Mouse (Mus musculus) stomach, embryonic 16.5 days (tissue): ENCODE measurements around the gene Med11. TPM values are rescaled to one million over a fixed set of nuclear protein-coding genes. Genes with fewer than 3 reads are reported as not detected.
A peak's percentile ranks its signal among the peaks of the same experiment; 100 is the strongest.

ENCODE experiments used
- ATAC-seq: fragments of 200-750 bp; cut with Nextera tagmentation; 2 replicates; pipeline ENCODE4 v1.8.0; 2017; ENCODE audit warnings: moderate number of reproducible peaks, moderate TSS enrichment; ENCODE audit not compliant: insufficient read depth, low FRiP score
- H3K27ac ChIP-seq: fragments of 300-500 bp; sonication (generic); 2 replicates; pipeline ENCODE4 v1.5.1; 2014; ENCODE audit warnings: low read length
- H3K27me3 ChIP-seq: fragments of 300-500 bp; sonication (generic); 2 replicates; pipeline ENCODE4 v1.6.1; 2014; ENCODE audit warnings: low read length, control low read depth, mixed read lengths; ENCODE audit not compliant: control insufficient read depth, insufficient read depth
- H3K36me3 ChIP-seq: fragments of 300-500 bp; sonication (generic); 2 replicates; pipeline ENCODE4 v1.6.1; 2014; ENCODE audit warnings: low read length; ENCODE audit not compliant: control insufficient read depth, insufficient read depth
- H3K4me1 ChIP-seq: fragments of 300-500 bp; sonication (generic); 2 replicates; pipeline ENCODE4 v1.6.1; 2014; ENCODE audit warnings: low read length, control low read depth, mixed read lengths; ENCODE audit not compliant: control insufficient read depth, insufficient read depth
- H3K4me2 ChIP-seq: fragments of 300-500 bp; sonication (generic); 2 replicates; pipeline ENCODE4 v1.6.1; 2014; ENCODE audit warnings: low read depth, low read length, mixed read lengths
- H3K4me3 ChIP-seq: fragments of 300-500 bp; sonication (generic); replicated peaks from 2 replicates; pipeline ENCODE4 v1.5.1; 2014; ENCODE audit warnings: mild to moderate bottlenecking, low read length
- H3K9ac ChIP-seq: fragments of 300-500 bp; sonication (generic); 2 replicates; pipeline ENCODE4 v1.6.1; 2014; ENCODE audit warnings: low read length
- H3K9me3 ChIP-seq: fragments of 300-500 bp; sonication (generic); replicated peaks from 2 replicates; pipeline ENCODE4 v1.6.1; 2016; ENCODE audit warnings: low read length, control low read depth; ENCODE audit not compliant: control insufficient read depth
- WGBS: fragments of 180-500 bp; shearing (Covaris S2); extraction: QIAGEN DNeasy Blood & Tissue Kit; methylation state at CpG from one replicate; pipeline ENCODE4 v1.1.7; 2014; 5-methylcytosine and 5-hydroxymethylcytosine counted together
- polyA plus RNA-seq: library from polyadenylated mRNA; unstranded; fragments of >200 nt; fragmentation: Nextera tagmentation; extraction: Ambion mirVana; gene quantifications from 2 replicates; pipeline ENCODE4 v1.2.1, GENCODE M21; 2015

Gene Med11
- polyA plus RNA-seq, 1 experiment from 2014 or later = 37.9 TPM

GRCm38 (mm10) chr11:70458688-70459600, 7.2 kb downstream of the Med11 start, which contains the start of gene Zmynd15:
Gene Zmynd15 (plus strand): TSS chr11:70459433.
- no peak within 1 kb of the TSS for H3K27ac ChIP-seq
- H3K27me3 ChIP-seq = peaks cover 3% of the 10 kb centered on the region
- peak within 1 kb of the TSS; percentile 79 for H3K9ac ChIP-seq
- no peak for ATAC-seq
- peak within 1 kb of the TSS; percentile 99 for H3K4me2 ChIP-seq
- 14% methylated on average over 32 of the region's 32 CpGs for WGBS
- no peaks in the 10 kb centered on the region; the same call in 1 of the 2 replicates for H3K36me3 ChIP-seq
- no peaks in the 10 kb centered on the region for H3K9me3 ChIP-seq
- H3K4me3 ChIP-seq = peak within 1 kb of the TSS; percentile 73
- peaks cover 12% of the 10 kb centered on the region for H3K4me1 ChIP-seq

GRCm38 (mm10) chr11:70459601-70460101, 7.9 kb downstream of the Med11 start, which contains the start of gene Cxcl16:
Gene Cxcl16 (minus strand): TSS chr11:70459984.
- H3K9me3 ChIP-seq = no peaks in the 10 kb centered on the region
- H3K27ac ChIP-seq = no peak within 1 kb of the TSS
- WGBS = 4% methylated on average over 30 of the region's 30 CpGs
- peak within 1 kb of the TSS; percentile 99 for H3K4me2 ChIP-seq
- no peaks in the 10 kb centered on the region for H3K36me3 ChIP-seq
- peak; percentile 84 for ATAC-seq
- H3K27me3 ChIP-seq = peaks cover 3% of the 10 kb centered on the region
- peak within 1 kb of the TSS; percentile 79 for H3K9ac ChIP-seq
- peak within 1 kb of the TSS; percentile 73 for H3K4me3 ChIP-seq
- H3K4me1 ChIP-seq = peaks cover 12% of the 10 kb centered on the region

GRCm38 (mm10) chr11:70463970-70464369, 12.3 kb downstream of the Med11 start:
- Histone ChIP-seq H3K4me3 (no peak overlapping the region), H3K27ac (no peak overlapping the region), H3K4me2 (no peak overlapping the region), H3K4me1 (peaks cover 18% of the 10 kb centered on the region), H3K27me3 (peaks cover 6% of the 10 kb centered on the region), H3K36me3 (no peaks in the 10 kb centered on the region), H3K9ac (no peak overlapping the region), H3K9me3 (no peaks in the 10 kb centered on the region)
- 85% methylated on average over 5 of the region's 5 CpGs for WGBS
- no peak for ATAC-seq

- Histone ChIP-seq H3K27me3 (peaks cover 6% of the 10 kb centered on the region), H3K4me1 (peaks cover 11% of the 10 kb centered on the region), H3K4me2 (peak overlapping the region; percentile 76), H3K9ac (peak overlapping the region; percentile 67; the same call in 1 of the 2 replicates), H3K36me3 (no peaks in the 10 kb centered on the region), H3K9me3 (no peaks in the 10 kb centered on the region), H3K27ac (no peak overlapping the region), H3K4me3 (peak overlapping the region; percentile 41)
- WGBS = 34% methylated on average over 16 of the region's 16 CpGs
- 0 out of 2 replicates have a peak, but pooled peaks have one; percentile 9 for ATAC-seq
These were observed 13.5 kb downstream of the Med11 start for GRCm38 (mm10) chr11:70465211-70465610.

GRCm38 (mm10) chr11:70465824-70466223, 14.1 kb downstream of the Med11 start:
- Histone ChIP-seq H3K9ac (peak overlapping the region; percentile 67), H3K27ac (no peak overlapping the region; the same call in 1 of the 2 replicates), H3K4me1 (peaks cover 11% of the 10 kb centered on the region), H3K4me3 (peak overlapping the region; percentile 41), H3K4me2 (peak overlapping the region; percentile 76), H3K9me3 (no peaks in the 10 kb centered on the region), H3K36me3 (no peaks in the 10 kb centered on the region), H3K27me3 (peaks cover 3% of the 10 kb centered on the region)
- peak; percentile 27; the same call in 1 of the 2 replicates for ATAC-seq
- 10% methylated on average over 23 of the region's 23 CpGs for WGBS

- Histone ChIP-seq H3K27ac (no peak overlapping the region), H3K36me3 (no peaks in the 10 kb centered on the region), H3K9me3 (no peaks in the 10 kb centered on the region), H3K4me2 (no peak overlapping the region), H3K4me1 (peaks cover 11% of the 10 kb centered on the region), H3K27me3 (peaks cover 3% of the 10 kb centered on the region; the same call in 1 of the 2 replicates), H3K9ac (no peak overlapping the region), H3K4me3 (no peak overlapping the region)
- ATAC-seq = no peak
- 60% methylated on average over 5 of the region's 5 CpGs for WGBS
These were observed 16.3 kb downstream of the Med11 start for GRCm38 (mm10) chr11:70467902-70468619.

- Histone ChIP-seq H3K4me2 (no peak overlapping the region), H3K36me3 (no peaks in the 10 kb centered on the region), H3K27me3 (peaks cover 3% of the 10 kb centered on the region; the same call in 1 of the 2 replicates), H3K9me3 (no peaks in the 10 kb centered on the region), H3K4me3 (no peak overlapping the region), H3K27ac (no peak overlapping the region), H3K9ac (no peak overlapping the region), H3K4me1 (peaks cover 11% of the 10 kb centered on the region)
- WGBS = 88% methylated on average over 3 of the region's 3 CpGs
- no peak for ATAC-seq
These were observed 18.0 kb downstream of the Med11 start for GRCm38 (mm10) chr11:70469764-70470163.

- H3K36me3 ChIP-seq = no peaks in the 10 kb centered on the region
- H3K4me3 ChIP-seq = no peak overlapping the region
- no peak for ATAC-seq
- no peaks in the 10 kb centered on the region for H3K27me3 ChIP-seq
- no peak overlapping the region for H3K27ac ChIP-seq
- peaks cover 4% of the 10 kb centered on the region; the same call in 1 of the 2 replicates for H3K4me1 ChIP-seq
- H3K4me2 ChIP-seq = no peak overlapping the region
- no peak overlapping the region for H3K9ac ChIP-seq
- H3K9me3 ChIP-seq = no peaks in the 10 kb centered on the region
These were observed 21.0 kb downstream of the Med11 start for GRCm38 (mm10) chr11:70472716-70473115.
